In the genomic region with DNA sequence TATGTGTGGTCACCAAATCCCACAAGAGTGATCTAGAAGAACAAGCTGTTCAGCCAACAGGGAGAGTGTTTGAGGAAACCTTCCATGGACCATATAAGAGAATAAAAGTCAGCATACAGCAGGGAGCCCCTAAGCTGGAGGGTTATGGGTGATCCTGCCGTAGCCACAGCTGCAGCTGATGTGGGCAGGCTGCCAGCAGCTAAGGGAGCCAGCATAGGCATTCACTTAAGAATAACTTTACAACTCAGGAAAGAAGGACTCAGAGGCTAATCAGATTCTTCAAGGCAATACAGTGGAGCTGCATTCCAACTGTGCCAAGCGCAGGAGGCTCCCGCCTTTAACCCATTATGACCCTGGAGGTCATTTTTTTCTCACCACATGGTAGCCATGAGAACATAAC, we compare ENCODE assay signal across 16 mouse cellular contexts.
A peak's percentile ranks its signal among the peaks of the same experiment; 100 is the strongest.
DNase-seq lines count a peak whose midpoint lies in the region; ATAC-seq and TF ChIP-seq lines count a peak whose summit lies in the region.
"Had no signal": no experiment of that assay in that cellular context is flagged by ENCODE, and none has a peak within 500 bp of the region (broad histone marks: within the 10 kb centered on the region; RNA-seq: fewer than 3 reads in every experiment).

No protein-coding gene starts in this region.

- no peak overlapping the region for H3K27ac ChIP-seq in kidney, embryonic 16.5 days (ENCODE audit: low read length)
- H3K27ac ChIP-seq in stomach, embryonic 14.5 days (ENCODE audit: low read length) = no peak overlapping the region
- no peak overlapping the region for H3K27ac ChIP-seq in stomach, postnatal 0 days (replicated peaks)
- H3K27ac ChIP-seq: embryonic facial prominence, embryonic 12.5 days; heart, embryonic 15.5 days; liver, embryonic 15.5 days; neural tube, embryonic 13.5 days had no signal

- no peaks in the 10 kb centered on the region; the same call in 1 of the 2 replicates for H3K4me1 ChIP-seq in kidney, embryonic 16.5 days (ENCODE audit: insufficient read depth, low read length)
- H3K4me1 ChIP-seq in stomach, embryonic 14.5 days (ENCODE audit: control insufficient read depth, insufficient read depth, low read length) = no peaks in the 10 kb centered on the region
- H3K4me1 ChIP-seq in stomach, postnatal 0 days (replicated peaks; ENCODE audit: control insufficient read depth, insufficient read depth) = no peaks in the 10 kb centered on the region
- H3K4me1 ChIP-seq: liver, embryonic 15.5 days had no signal

- H3K4me3 ChIP-seq in kidney, embryonic 16.5 days (ENCODE audit: low read length) = no peak overlapping the region
- H3K4me3 ChIP-seq in stomach, embryonic 14.5 days (ENCODE audit: low read depth, low read length) = no peak overlapping the region
- H3K4me3 ChIP-seq in stomach, postnatal 0 days (ENCODE audit: low read depth, low read length) = no peak overlapping the region
- H3K4me3 ChIP-seq: embryonic facial prominence, embryonic 12.5 days; heart, embryonic 15.5 days; liver, embryonic 15.5 days; neural tube, embryonic 13.5 days had no signal

- 19% methylated on average over 3 of the region's 3 CpGs for WGBS in kidney, embryonic 16.5 days
- 23% methylated on average over 3 of the region's 3 CpGs for WGBS in stomach, embryonic 14.5 days
- WGBS in stomach, postnatal 0 days = 24% methylated on average over 3 of the region's 3 CpGs

- H3K4me2 ChIP-seq in kidney, embryonic 16.5 days (replicated peaks; ENCODE audit: low read depth, low read length) = no peak overlapping the region
- H3K4me2 ChIP-seq in stomach, embryonic 14.5 days (replicated peaks; ENCODE audit: low read depth, low read length) = no peak overlapping the region
- no peak overlapping the region for H3K4me2 ChIP-seq in stomach, postnatal 0 days (replicated peaks; ENCODE audit: low read depth)
- H3K4me2 ChIP-seq: embryonic facial prominence, embryonic 12.5 days; heart, embryonic 15.5 days; liver, embryonic 15.5 days; neural tube, embryonic 13.5 days had no signal

- TF ChIP-seq CTCF in stomach, postnatal 0 days (IDR thresholded peaks at IDR 0.05; ENCODE audit: low read depth) = no peak

- no peaks in the 10 kb centered on the region for H3K9me3 ChIP-seq in kidney, embryonic 16.5 days (ENCODE audit: low read length)
- H3K9me3 ChIP-seq in stomach, embryonic 14.5 days (ENCODE audit: control insufficient read depth, low read depth, low read length) = no peaks in the 10 kb centered on the region
- H3K9me3 ChIP-seq in stomach, postnatal 0 days (ENCODE audit: control insufficient read depth, low read length) = no peaks in the 10 kb centered on the region
- H3K9me3 ChIP-seq: embryonic facial prominence, embryonic 12.5 days; heart, embryonic 15.5 days; liver, embryonic 15.5 days; neural tube, embryonic 13.5 days had no signal

- ATAC-seq in kidney, embryonic 16.5 days (ENCODE audit: low FRiP score, low TSS enrichment) = no peak
- peak; percentile 28; the same call in 1 of the 2 replicates for ATAC-seq in stomach, embryonic 14.5 days (ENCODE audit: insufficient number of reproducible peaks, insufficient read depth, low FRiP score, low read depth)
- ATAC-seq in stomach, postnatal 0 days (ENCODE audit: low FRiP score, low TSS enrichment) = no peak
- no peak for ATAC-seq in inflammation-experienced regulatory T-cells, adult 6 months
- no peak for ATAC-seq in monocyte, adult 5-6 weeks (replicated peaks; ENCODE audit: insufficient number of reproducible peaks, low FRiP score, low TSS enrichment, poor library complexity, severe bottlenecking)

- no peak for TF ChIP-seq EP300 in stomach, postnatal 0 days (optimal IDR thresholded peaks at IDR 0.05)

- H3K36me3 ChIP-seq in kidney, embryonic 16.5 days (ENCODE audit: insufficient read depth, low read length) = no peaks in the 10 kb centered on the region
- no peaks in the 10 kb centered on the region for H3K36me3 ChIP-seq in stomach, embryonic 14.5 days (ENCODE audit: control insufficient read depth, insufficient read depth, low read length)
- no peaks in the 10 kb centered on the region for H3K36me3 ChIP-seq in stomach, postnatal 0 days (ENCODE audit: control insufficient read depth, insufficient read depth, low read length)
- H3K36me3 ChIP-seq: embryonic facial prominence, embryonic 12.5 days; heart, embryonic 15.5 days; liver, embryonic 15.5 days; neural tube, embryonic 13.5 days had no signal

- peak; percentile 20 for DNase-seq in adrenal gland, postnatal 25 days
- no peak for DNase-seq in adrenal gland, adult 2 months
- peak; percentile 22 for DNase-seq in kidney, postnatal 10 days
- no peak for DNase-seq in stomach, postnatal 0 days (ENCODE audit: low spot score)
- DNase-seq: cerebellum, adult 11 months; kidney, adult 11 months; layer of hippocampus, postnatal 36 days; right cerebral cortex, postnatal 25 days had no signal

- no peak overlapping the region for H3K9ac ChIP-seq in kidney, embryonic 16.5 days (replicated peaks; ENCODE audit: low read length)
- H3K9ac ChIP-seq in stomach, embryonic 14.5 days (replicated peaks; ENCODE audit: low read depth, low read length) = no peak overlapping the region
- no peak overlapping the region for H3K9ac ChIP-seq in stomach, postnatal 0 days (ENCODE audit: low read length)
- H3K9ac ChIP-seq: embryonic facial prominence, embryonic 12.5 days; heart, embryonic 15.5 days; liver, embryonic 15.5 days; neural tube, embryonic 13.5 days had no signal

- H3K27me3 ChIP-seq in kidney, embryonic 16.5 days (ENCODE audit: insufficient read depth, low read length) = no peaks in the 10 kb centered on the region
- no peaks in the 10 kb centered on the region for H3K27me3 ChIP-seq in stomach, embryonic 14.5 days (ENCODE audit: control insufficient read depth, insufficient read depth, low read length)
- H3K27me3 ChIP-seq in stomach, postnatal 0 days (ENCODE audit: control insufficient read depth, insufficient read depth, low read length) = no peaks in the 10 kb centered on the region
- H3K27me3 ChIP-seq: embryonic facial prominence, embryonic 12.5 days; heart, embryonic 15.5 days; liver, embryonic 15.5 days; neural tube, embryonic 13.5 days had no signal

Comparison
In these comparisons a context has a peak if more than half of its experiments do, and no peak if none do; other contexts are left out.
1. DNase-seq: peak in adrenal gland, postnatal 25 days (single experiment) and kidney, postnatal 10 days (single experiment); none in adrenal gland, adult 2 months (single experiment) and stomach, postnatal 0 days (single experiment).